Mouse (Mus musculus): ENCODE results near the gene Camkv.

DNA sequence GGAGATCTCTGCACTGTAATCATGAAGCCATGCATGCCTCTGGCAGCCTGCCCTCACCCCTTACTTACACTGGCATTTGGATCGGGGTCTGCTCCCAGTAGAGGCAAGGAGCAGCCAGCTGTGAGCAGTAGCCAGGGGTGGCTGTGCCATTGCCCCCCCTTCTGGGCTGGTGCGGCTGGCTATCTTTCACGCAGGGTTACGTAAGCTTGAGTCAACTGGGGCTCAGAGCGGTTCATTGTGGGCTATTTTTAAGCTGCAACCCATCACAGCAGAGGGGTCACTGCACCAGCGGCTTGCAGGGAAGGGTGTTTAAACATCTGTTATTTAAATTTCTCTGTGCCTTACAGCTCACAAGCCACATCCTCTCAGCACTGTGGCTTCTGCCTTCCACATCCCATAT is 11.5 kb upstream of the Camkv start:
- TF ChIP-seq CTCF (IDR thresholded peaks at IDR 0.05; ENCODE audit: borderline replicate concordance, insufficient read depth, low read length) (no peak), POLR2A (IDR thresholded peaks at IDR 0.05; ENCODE audit: low read depth, low read length) (no peak)

Measured in embryonic fibroblast, embryonic 13.5 days (primary cell).